Mouse (Mus musculus) stomach, postnatal 0 days (tissue): ENCODE results near the gene Vmn1r101. TPM values are rescaled to one million over a fixed set of nuclear protein-coding genes. Genes with fewer than 3 reads are reported as not detected.
"Not testable (repeated sequence)": the region's sequence is repeated elsewhere in the genome, so short reads cannot be mapped to it uniquely, and the experiment has no call there.

ENCODE experiments used
- ATAC-seq: fragments of 200-750 bp; cut with Nextera tagmentation; 2 replicates; pipeline ENCODE4 v1.8.0; 2017; ENCODE audit not compliant: low FRiP score, low TSS enrichment
- DNase-seq: peaks from one replicate; pipeline ENCODE4 v3.0.0-alpha.2; 2016; ENCODE audit warnings: low spot score
- H3K27ac ChIP-seq: fragments of 300-500 bp; sonication (generic); replicated peaks from 2 replicates; pipeline ENCODE4 v1.5.1; 2014; ENCODE audit warnings: mild to moderate bottlenecking, control low read depth
- H3K27me3 ChIP-seq: fragments of 300-500 bp; sonication (generic); 2 replicates; pipeline ENCODE4 v1.6.1; 2014; ENCODE audit warnings: low read length; ENCODE audit not compliant: control insufficient read depth, insufficient read depth
- H3K36me3 ChIP-seq: fragments of 300-500 bp; sonication (generic); 2 replicates; pipeline ENCODE4 v1.6.1; 2014; ENCODE audit warnings: low read length, mixed read lengths; ENCODE audit not compliant: control insufficient read depth, insufficient read depth
- H3K4me1 ChIP-seq: fragments of 300-500 bp; sonication (generic); replicated peaks from 2 replicates; pipeline ENCODE4 v1.6.1; 2014; ENCODE audit warnings: antibody characterized with exemption; ENCODE audit not compliant: control insufficient read depth, insufficient read depth
- H3K4me2 ChIP-seq: fragments of 300-500 bp; sonication (generic); replicated peaks from 2 replicates; pipeline ENCODE4 v1.6.1; 2014; ENCODE audit warnings: low read depth, mild to moderate bottlenecking, control low read depth, moderate library complexity
- H3K4me3 ChIP-seq: fragments of 300-500 bp; sonication (generic); 2 replicates; pipeline ENCODE4 v1.5.1; 2014; ENCODE audit warnings: low read depth, low read length, control low read depth
- H3K9ac ChIP-seq: fragments of 300-500 bp; sonication (generic); 2 replicates; pipeline ENCODE4 v1.6.1; 2014; ENCODE audit warnings: mild to moderate bottlenecking, low read length, control low read depth, mixed read lengths
- H3K9me3 ChIP-seq: fragments of 300-500 bp; sonication (generic); 2 replicates; pipeline ENCODE4 v1.6.1; 2016; ENCODE audit warnings: low read length; ENCODE audit not compliant: control insufficient read depth
- WGBS: fragments of 180-500 bp; shearing (Covaris S2); extraction: QIAGEN DNeasy Blood & Tissue Kit; methylation state at CpG from one replicate; pipeline ENCODE4 v1.1.7; 2014; 5-methylcytosine and 5-hydroxymethylcytosine counted together
- polyA plus RNA-seq: library from polyadenylated mRNA; unstranded; fragments of >200 nt; fragmentation: Nextera tagmentation; extraction: Ambion mirVana; gene quantifications from 2 replicates; pipeline ENCODE4 v1.2.1, GENCODE M21; 2015

The Vmn1r101 gene
- not detected in 2 replicates for polyA plus RNA-seq

GRCm38 (mm10) chr7:20442493-20442892 is at the start of gene Vmn1r101:
Vmn1r101 (minus strand) TSS chr7:20442593.
- H3K4me1 ChIP-seq, H3K27ac ChIP-seq, H3K27me3 ChIP-seq, ATAC-seq, H3K9me3 ChIP-seq, H3K4me2 ChIP-seq, H3K9ac ChIP-seq, H3K36me3 ChIP-seq, DNase-seq, H3K4me3 ChIP-seq: not testable (repeated sequence)
- WGBS: no CpG with 5 or more reads among the region's 2 CpGs

- not testable (repeated sequence) for H3K4me1 ChIP-seq, H3K4me2 ChIP-seq, DNase-seq, H3K27ac ChIP-seq, H3K4me3 ChIP-seq, H3K9me3 ChIP-seq, H3K36me3 ChIP-seq, H3K27me3 ChIP-seq, ATAC-seq, H3K9ac ChIP-seq
- WGBS: no CpG with 5 or more reads among the region's 5 CpGs
Observed at GRCm38 (mm10) chr7:20474825-20475224, 32.4 kb upstream of the Vmn1r101 start, which contains the start of gene Gm10670. Gm10670 (minus strand) TSS chr7:20474925.

- not testable (repeated sequence) for H3K27me3 ChIP-seq, H3K27ac ChIP-seq, H3K4me3 ChIP-seq, H3K9me3 ChIP-seq, ATAC-seq, H3K36me3 ChIP-seq, H3K9ac ChIP-seq, H3K4me1 ChIP-seq, DNase-seq, H3K4me2 ChIP-seq
- no CpG with 5 or more reads among the region's 3 CpGs for WGBS
Observed at GRCm38 (mm10) chr7:20417642-20418041, 24.8 kb downstream of the Vmn1r101 start, which contains the start of gene Vmn1r100. Vmn1r100 (plus strand) TSS chr7:20417942.

Other genes with a start within 250 kb of the Vmn1r101 start
- not detected in 2 replicates for gene Vmn1r95, start 248.9 kb downstream of the Vmn1r101 start, polyA plus RNA-seq
- not detected in 2 replicates for gene Gm6164, start 237.0 kb downstream of the Vmn1r101 start, polyA plus RNA-seq
- gene Gm4498, start 208.8 kb downstream of the Vmn1r101 start, polyA plus RNA-seq: not detected in 2 replicates
- gene Gm5890, start 179.8 kb downstream of the Vmn1r101 start, polyA plus RNA-seq: 0.15 TPM in 1 of 2 replicates, not detected in the other
- gene Gm4133, start 108.5 kb downstream of the Vmn1r101 start, polyA plus RNA-seq: not detected in 2 replicates
- gene Gm5728, start 67.2 kb downstream of the Vmn1r101 start, polyA plus RNA-seq: not detected in 2 replicates
- gene Vmn1r100, start 24.7 kb downstream of the Vmn1r101 start, polyA plus RNA-seq: not detected in 2 replicates
- gene Gm10670, start 32.3 kb upstream of the Vmn1r101 start, polyA plus RNA-seq: not detected in 2 replicates
- gene Vmn1r103, start 67.9 kb upstream of the Vmn1r101 start, polyA plus RNA-seq: not detected in 2 replicates
- gene Vmn1r104, start 91.2 kb upstream of the Vmn1r101 start, polyA plus RNA-seq: not detected in 2 replicates
- gene Gm5726, start 103.2 kb upstream of the Vmn1r101 start, polyA plus RNA-seq: not detected in 2 replicates
- not detected in 2 replicates for gene Gm4141, start 133.6 kb upstream of the Vmn1r101 start, polyA plus RNA-seq
- gene Gm4513, start 156.4 kb upstream of the Vmn1r101 start, polyA plus RNA-seq: not detected in 2 replicates
- gene Vmn1r107, start 226.3 kb upstream of the Vmn1r101 start, polyA plus RNA-seq: not detected in 2 replicates